ENCODE assay signal across 8 mouse cellular contexts in genomic region chr8:126586599-126587577, GRCm38 (mm10). TPM values are rescaled to one million over a fixed set of nuclear protein-coding genes. Genes with fewer than 3 reads are reported as not detected.
DNase-seq lines count a peak whose midpoint lies in the region; ATAC-seq lines count a peak whose summit lies in the region.

No protein-coding gene starts in this region.

- H3K27ac ChIP-seq in forebrain, embryonic 12.5 days: no peak overlapping the region
- H3K27ac ChIP-seq in forebrain, embryonic 10.5 days: no peak overlapping the region
- no peak overlapping the region for H3K27ac ChIP-seq in midbrain, embryonic 13.5 days
- no peak overlapping the region for H3K27ac ChIP-seq in midbrain, embryonic 11.5 days (ENCODE audit: low read depth, low read length)
- H3K27ac ChIP-seq in intestine, embryonic 16.5 days (ENCODE audit: low read length): peak overlapping the region; percentile 35
- H3K27ac ChIP-seq in stomach, embryonic 15.5 days: peak overlapping the region; percentile 71

- H3K4me1 ChIP-seq in forebrain, embryonic 12.5 days: peaks cover 82% of the 10 kb centered on the region
- peaks cover 91% of the 10 kb centered on the region for H3K4me1 ChIP-seq in forebrain, embryonic 10.5 days
- peaks cover 83% of the 10 kb centered on the region for H3K4me1 ChIP-seq in midbrain, embryonic 13.5 days (replicated peaks)
- H3K4me1 ChIP-seq in midbrain, embryonic 11.5 days (ENCODE audit: control insufficient read depth, insufficient read depth, low read length): peaks cover 49% of the 10 kb centered on the region
- peaks cover 44% of the 10 kb centered on the region for H3K4me1 ChIP-seq in intestine, embryonic 16.5 days (ENCODE audit: control insufficient read depth, insufficient read depth, low read length)
- peaks cover 22% of the 10 kb centered on the region for H3K4me1 ChIP-seq in stomach, embryonic 15.5 days

- no peak for DNase-seq in forebrain, embryonic 10.5 days (ENCODE audit: extremely low spot score, low spot score)
- DNase-seq in midbrain, embryonic 11.5 days (ENCODE audit: low spot score, missing footprints): no peak
- DNase-seq in urinary bladder, adult 18-20 months (ENCODE audit: low spot score in 2 of 2): no peak
- DNase-seq in cerebellum, postnatal 25 days: no peak

- no peak for ATAC-seq in forebrain, embryonic 12.5 days (ENCODE audit: low FRiP score)
- ATAC-seq in midbrain, embryonic 13.5 days: no peak
- ATAC-seq in midbrain, embryonic 11.5 days (ENCODE audit: low FRiP score): no peak
- no peak for ATAC-seq in intestine, embryonic 16.5 days
- ATAC-seq in stomach, embryonic 15.5 days (ENCODE audit: insufficient read depth, low FRiP score, low read depth): no peak

- H3K9ac ChIP-seq in forebrain, embryonic 12.5 days: no peak overlapping the region
- no peak overlapping the region for H3K9ac ChIP-seq in midbrain, embryonic 13.5 days (replicated peaks)
- H3K9ac ChIP-seq in midbrain, embryonic 11.5 days (ENCODE audit: low read length): no peak overlapping the region
- peak overlapping the region; percentile 56 for H3K9ac ChIP-seq in intestine, embryonic 16.5 days (ENCODE audit: low read depth, low read length)
- H3K9ac ChIP-seq in stomach, embryonic 15.5 days: no peak overlapping the region

- WGBS in forebrain, embryonic 12.5 days: 85% methylated on average over 10 of the region's 10 CpGs
- WGBS in forebrain, embryonic 10.5 days: 87% methylated on average over 10 of the region's 10 CpGs
- WGBS in midbrain, embryonic 13.5 days: 85% methylated on average over 10 of the region's 10 CpGs
- 79% methylated on average over 10 of the region's 10 CpGs for WGBS in midbrain, embryonic 11.5 days
- WGBS in intestine, embryonic 16.5 days: 47% methylated on average over 10 of the region's 10 CpGs
- 61% methylated on average over 10 of the region's 10 CpGs for WGBS in stomach, embryonic 15.5 days

- no peaks in the 10 kb centered on the region for H3K27me3 ChIP-seq in forebrain, embryonic 12.5 days
- no peaks in the 10 kb centered on the region for H3K27me3 ChIP-seq in forebrain, embryonic 10.5 days (ENCODE audit: poor library complexity, severe bottlenecking)
- no peaks in the 10 kb centered on the region for H3K27me3 ChIP-seq in midbrain, embryonic 13.5 days
- no peaks in the 10 kb centered on the region for H3K27me3 ChIP-seq in midbrain, embryonic 11.5 days (ENCODE audit: control insufficient read depth, insufficient read depth, low read length)
- H3K27me3 ChIP-seq in intestine, embryonic 16.5 days (replicated peaks; ENCODE audit: control insufficient read depth, insufficient read depth, low read length): no peaks in the 10 kb centered on the region
- H3K27me3 ChIP-seq in stomach, embryonic 15.5 days (replicated peaks): no peaks in the 10 kb centered on the region

- H3K4me2 ChIP-seq in forebrain, embryonic 12.5 days: peak overlapping the region; percentile 8; the same call in 1 of the 2 replicates
- H3K4me2 ChIP-seq in midbrain, embryonic 13.5 days (replicated peaks): peak overlapping the region; percentile 16
- H3K4me2 ChIP-seq in midbrain, embryonic 11.5 days: no peak overlapping the region
- peak overlapping the region; percentile 81 for H3K4me2 ChIP-seq in intestine, embryonic 16.5 days (ENCODE audit: low read depth, low read length)
- H3K4me2 ChIP-seq in stomach, embryonic 15.5 days: peak overlapping the region; percentile 90

- H3K4me3 ChIP-seq in forebrain, embryonic 12.5 days (replicated peaks): no peak overlapping the region
- no peak overlapping the region for H3K4me3 ChIP-seq in forebrain, embryonic 10.5 days
- 0 out of 2 replicates have a peak overlapping the region, but pooled peaks have one; percentile 2 for H3K4me3 ChIP-seq in midbrain, embryonic 13.5 days (replicated peaks)
- H3K4me3 ChIP-seq in midbrain, embryonic 11.5 days (ENCODE audit: low read depth, low read length): no peak overlapping the region
- H3K4me3 ChIP-seq in intestine, embryonic 16.5 days (ENCODE audit: low read length): peak overlapping the region; percentile 34
- H3K4me3 ChIP-seq in stomach, embryonic 15.5 days (replicated peaks): peak overlapping the region; percentile 16

- H3K9me3 ChIP-seq in forebrain, embryonic 12.5 days: no peaks in the 10 kb centered on the region
- H3K9me3 ChIP-seq in forebrain, embryonic 10.5 days: no peaks in the 10 kb centered on the region
- no peaks in the 10 kb centered on the region for H3K9me3 ChIP-seq in midbrain, embryonic 13.5 days
- no peaks in the 10 kb centered on the region for H3K9me3 ChIP-seq in midbrain, embryonic 11.5 days (ENCODE audit: control insufficient read depth, low read length)
- H3K9me3 ChIP-seq in intestine, embryonic 16.5 days (ENCODE audit: control insufficient read depth, low read length): no peaks in the 10 kb centered on the region
- no peaks in the 10 kb centered on the region for H3K9me3 ChIP-seq in stomach, embryonic 15.5 days

- peaks cover 13% of the 10 kb centered on the region for H3K36me3 ChIP-seq in forebrain, embryonic 12.5 days (replicated peaks)
- H3K36me3 ChIP-seq in forebrain, embryonic 10.5 days (replicated peaks): peaks cover 41% of the 10 kb centered on the region
- peaks cover 12% of the 10 kb centered on the region; the same call in 1 of the 2 replicates for H3K36me3 ChIP-seq in midbrain, embryonic 13.5 days
- H3K36me3 ChIP-seq in midbrain, embryonic 11.5 days (ENCODE audit: control insufficient read depth, insufficient read depth, low read length): no peaks in the 10 kb centered on the region
- peaks cover 4% of the 10 kb centered on the region for H3K36me3 ChIP-seq in intestine, embryonic 16.5 days (ENCODE audit: control insufficient read depth, insufficient read depth, low read length)
- no peaks in the 10 kb centered on the region for H3K36me3 ChIP-seq in stomach, embryonic 15.5 days

RNA-seq across cellular contexts. Expression of gene Irf2bp2, which starts 6.9 kb away (rescaled TPM):
- polyA plus RNA-seq in forebrain, embryonic 12.5 days (2016; fragmentation: Nextera tagmentation; extraction: Ambion mirVana): 7.4 and 7.8 TPM in 2 replicates
- polyA plus RNA-seq in forebrain, embryonic 10.5 days (2016; fragmentation: Nextera tagmentation; extraction: Ambion mirVana): 3.0 and 3.4 TPM in 2 replicates
- polyA plus RNA-seq in midbrain, embryonic 13.5 days (2015; fragmentation: Nextera tagmentation; extraction: Ambion mirVana): 8.3 and 9.2 TPM in 2 replicates
- polyA plus RNA-seq in midbrain, embryonic 11.5 days (2014; fragmentation: Nextera tagmentation; extraction: Ambion mirVana): 4.4 and 4.5 TPM in 2 replicates
- polyA plus RNA-seq in intestine, embryonic 16.5 days (2015; fragmentation: Nextera tagmentation; extraction: Ambion mirVana): 11.5 and 11.9 TPM in 2 replicates
- polyA plus RNA-seq in stomach, embryonic 15.5 days (2015; fragmentation: Nextera tagmentation; extraction: Ambion mirVana): 12.5 and 13.4 TPM in 2 replicates

Comparison
In these comparisons a context has a peak if more than half of its experiments do, and no peak if none do; other contexts are left out.
1. H3K4me3 ChIP-seq: peak in midbrain, embryonic 13.5 days (single experiment), intestine, embryonic 16.5 days (single experiment) and stomach, embryonic 15.5 days (single experiment); none in forebrain, embryonic 12.5 days (single experiment), forebrain, embryonic 10.5 days (single experiment) and midbrain, embryonic 11.5 days (single experiment).
2. H3K27ac ChIP-seq: peak in intestine, embryonic 16.5 days (single experiment) and stomach, embryonic 15.5 days (single experiment); none in forebrain, embryonic 12.5 days (single experiment), forebrain, embryonic 10.5 days (single experiment), midbrain, embryonic 13.5 days (single experiment) and midbrain, embryonic 11.5 days (single experiment).